Mouse (Mus musculus): ENCODE measurements around the gene Nectin3.

DNA sequence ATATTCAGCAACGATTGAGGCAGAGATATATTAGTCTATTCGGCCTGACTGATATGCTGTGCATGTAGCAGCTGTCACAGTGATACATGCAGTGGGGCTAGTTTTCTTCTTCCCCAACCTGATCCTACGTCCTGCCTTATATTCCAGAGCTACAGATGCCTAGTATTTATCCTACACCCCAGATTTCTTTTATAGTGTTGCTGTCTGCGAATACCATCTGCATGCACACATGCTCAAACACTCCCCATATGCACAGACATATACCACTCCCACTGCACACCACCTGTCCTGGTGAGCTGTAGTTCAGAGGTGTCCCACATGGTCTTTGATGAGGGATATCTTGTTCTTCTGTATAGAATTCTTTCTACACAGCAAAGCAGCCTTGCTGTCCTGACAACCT, 115.0 kb downstream of the Nectin3 start:
- TF ChIP-seq CTCF (IDR thresholded peaks at IDR 0.05; ENCODE audit: extremely low read depth, insufficient read depth, insufficient read length, insufficient replicate concordance) (no peak), POLR2A (IDR thresholded peaks at IDR 0.05; ENCODE audit: low read depth, low read length) (no peak)

Measured in spleen, adult 2 months (tissue).